Mouse (Mus musculus) induced T-regulatory cell, adult 2 months (primary cell): Measurements from ENCODE around the gene Fmc1.

ENCODE experiments used
- DNase-seq: peaks from one replicate; pipeline ENCODE4 v3.0.0-alpha.2; 2012; ENCODE audit warnings: low read depth

The Fmc1 gene

GRCm38 (mm10) chr6:38551989-38552635 is 18.8 kb downstream of the Fmc1 start:
- DNase-seq: peak; percentile 98

- DNase-seq: no peak
Observed at GRCm38 (mm10) chr6:38552636-38553000, 19.3 kb downstream of the Fmc1 start.

GRCm38 (mm10) chr6:38576096-38576495 is 42.8 kb downstream of the Fmc1 start:
- no peak for DNase-seq

GRCm38 (mm10) chr6:38580112-38580857 is 47.0 kb downstream of the Fmc1 start:
- DNase-seq: no peak

- DNase-seq: peak; percentile 52
Observed at GRCm38 (mm10) chr6:38581711-38582110, 48.4 kb downstream of the Fmc1 start.
